Mouse (Mus musculus): ENCODE data around the gene Gm16442. TPM values are rescaled to one million over a fixed set of nuclear protein-coding genes. Genes with fewer than 3 reads are reported as not detected.
"Not testable (repeated sequence)": the region's sequence is repeated elsewhere in the genome, so short reads cannot be mapped to it uniquely, and the experiment has no call there.

The Gm16442 gene
- total RNA-seq (2021) = not detected
- polyA plus RNA-seq (2012; rRNA removed) = not detected in 2 replicates
- long read RNA-seq = 0 reads

DNA sequence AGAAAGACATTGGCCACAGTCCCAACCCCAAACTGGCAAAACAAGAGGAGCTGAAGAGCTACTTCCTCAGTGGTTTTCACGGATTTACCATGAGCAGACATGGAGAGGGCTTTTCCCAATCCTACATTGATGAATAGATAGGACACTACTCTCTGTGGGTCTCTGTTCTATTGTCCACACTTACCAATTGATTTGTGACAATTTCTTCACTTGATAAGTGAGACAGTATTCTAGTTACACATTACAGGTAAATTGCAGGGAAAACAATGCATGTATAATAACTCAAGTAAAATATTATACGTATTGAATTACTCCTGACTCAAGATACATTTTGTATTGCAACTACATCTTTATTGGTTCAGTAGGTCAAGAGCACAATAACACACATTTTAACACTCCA is at the start of gene Gm16442:
TSS of gene Gm16442 (minus strand) at position 101 of the 400 bp plus-strand sequence.
- H3K4me1 ChIP-seq (ENCODE audit: control insufficient read depth, insufficient read depth, low read length); DNase-seq; H3K27ac ChIP-seq; H3K4me3 ChIP-seq; intact Hi-C loops (cut with DNase I); H3K79me2 ChIP-seq (replicated peaks; ENCODE audit: control insufficient read depth, insufficient read depth, low read length); H3K9ac ChIP-seq (ENCODE audit: low read depth, low read length); H3K36me3 ChIP-seq (ENCODE audit: control insufficient read depth, insufficient read depth, low read length); H3K27me3 ChIP-seq (ENCODE audit: control insufficient read depth, insufficient read depth, low read length): not testable (repeated sequence)
- no CpG with 5 or more reads among the region's 2 CpGs for WGBS

DNA sequence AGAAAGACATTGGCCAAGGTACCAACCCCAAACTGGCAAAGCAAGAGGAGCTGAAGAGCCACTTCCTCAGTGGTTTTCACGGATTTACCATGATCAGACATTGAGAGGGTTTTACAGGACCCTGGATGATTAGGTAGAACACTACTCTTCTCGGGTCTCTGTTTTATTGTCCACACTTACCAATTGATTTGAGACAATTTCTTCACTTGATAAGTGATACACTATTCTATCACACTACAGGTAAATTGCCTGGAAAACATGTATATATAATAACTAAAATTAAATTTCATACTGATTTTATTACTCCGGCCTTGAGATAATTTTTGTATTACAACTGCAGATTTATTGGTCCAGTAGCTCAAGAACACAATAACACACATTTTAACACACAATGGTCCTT is 45.9 kb upstream of the Gm16442 start, which contains the start of gene Vmn1r94:
TSS of gene Vmn1r94 (minus strand) at position 101 of the 400 bp plus-strand sequence.
- intact Hi-C loops (cut with DNase I); H3K27me3 ChIP-seq (ENCODE audit: control insufficient read depth, insufficient read depth, low read length); H3K4me1 ChIP-seq (ENCODE audit: control insufficient read depth, insufficient read depth, low read length); H3K4me3 ChIP-seq; H3K36me3 ChIP-seq (ENCODE audit: control insufficient read depth, insufficient read depth, low read length); H3K27ac ChIP-seq; H3K79me2 ChIP-seq (replicated peaks; ENCODE audit: control insufficient read depth, insufficient read depth, low read length); H3K9ac ChIP-seq (ENCODE audit: low read depth, low read length); DNase-seq: not testable (repeated sequence)
- no CpG with 5 or more reads among the region's 3 CpGs for WGBS

DNA sequence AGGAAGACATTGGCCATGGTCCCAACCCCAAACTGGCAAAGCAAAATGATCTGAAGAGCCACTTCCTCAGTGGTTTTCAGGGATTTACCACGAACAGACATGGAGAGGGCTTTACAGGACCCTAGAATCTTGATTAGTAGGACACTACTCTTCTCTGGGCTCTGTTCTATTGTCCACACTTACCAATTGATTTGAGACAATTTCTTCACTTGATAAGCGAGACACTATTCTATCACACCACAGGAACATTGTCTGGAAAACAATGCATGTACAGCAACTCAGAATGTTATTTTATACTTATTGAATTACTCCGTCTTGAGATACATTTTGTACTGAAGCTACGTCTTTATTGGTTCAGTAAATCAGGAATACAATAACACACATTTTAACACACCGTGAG is 16.6 kb upstream of the Gm16442 start, which contains the start of gene Vmn1r93:
TSS of gene Vmn1r93 (minus strand) at position 101 of the 400 bp plus-strand sequence.
- H3K27ac ChIP-seq; H3K9ac ChIP-seq (ENCODE audit: low read depth, low read length); H3K4me1 ChIP-seq (ENCODE audit: control insufficient read depth, insufficient read depth, low read length); intact Hi-C loops (cut with DNase I); H3K4me3 ChIP-seq; DNase-seq; H3K79me2 ChIP-seq (replicated peaks; ENCODE audit: control insufficient read depth, insufficient read depth, low read length); H3K27me3 ChIP-seq (ENCODE audit: control insufficient read depth, insufficient read depth, low read length); H3K36me3 ChIP-seq (ENCODE audit: control insufficient read depth, insufficient read depth, low read length): not testable (repeated sequence)
- WGBS = no CpG with 5 or more reads among the region's 5 CpGs

DNA sequence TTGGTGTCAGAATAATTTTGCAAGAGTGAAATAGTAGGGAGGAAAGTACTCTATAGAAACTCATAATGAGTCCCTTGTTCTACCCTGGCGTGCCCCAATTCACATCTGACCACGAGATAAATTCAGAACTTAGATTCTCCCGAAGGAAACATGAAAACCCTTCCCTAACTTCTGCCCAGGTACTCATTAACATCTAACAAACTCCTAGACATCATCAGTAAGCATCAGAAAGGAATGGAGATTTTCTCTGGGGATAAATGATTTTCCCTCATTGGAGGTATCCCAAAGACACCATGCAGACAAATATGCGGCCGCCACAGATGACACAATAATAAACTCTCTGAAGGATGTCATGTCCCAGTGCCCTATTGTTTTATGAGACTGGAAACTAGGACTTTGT is 23.0 kb downstream of the Gm16442 start, which contains the start of gene Vmn1r91:
TSS of gene Vmn1r91 (plus strand) at position 301 of the 400 bp plus-strand sequence.
- intact Hi-C loops (cut with DNase I); H3K79me2 ChIP-seq (replicated peaks; ENCODE audit: control insufficient read depth, insufficient read depth, low read length); H3K4me1 ChIP-seq (ENCODE audit: control insufficient read depth, insufficient read depth, low read length); H3K27ac ChIP-seq; H3K27me3 ChIP-seq (ENCODE audit: control insufficient read depth, insufficient read depth, low read length); H3K4me3 ChIP-seq; DNase-seq; H3K36me3 ChIP-seq (ENCODE audit: control insufficient read depth, insufficient read depth, low read length); H3K9ac ChIP-seq (ENCODE audit: low read depth, low read length): not testable (repeated sequence)
- 70% methylated on average over 5 of the region's 5 CpGs for WGBS

GRCm38 (mm10) chr7:20078118-20078517 is 44.3 kb downstream of the Gm16442 start:
- H3K27ac ChIP-seq; H3K27me3 ChIP-seq (ENCODE audit: control insufficient read depth, insufficient read depth, low read length); DNase-seq; H3K4me1 ChIP-seq (ENCODE audit: control insufficient read depth, insufficient read depth, low read length); H3K36me3 ChIP-seq (ENCODE audit: control insufficient read depth, insufficient read depth, low read length); intact Hi-C loops (cut with DNase I); H3K4me3 ChIP-seq; H3K9ac ChIP-seq (ENCODE audit: low read depth, low read length); H3K79me2 ChIP-seq (replicated peaks; ENCODE audit: control insufficient read depth, insufficient read depth, low read length): not testable (repeated sequence)
- WGBS = 62% methylated on average over 18 of the region's 18 CpGs

Other genes starting within 250 kb of the Gm16442 start
- gene Ceacam19, start 234.6 kb downstream of the Gm16442 start, total RNA-seq (2021) = not detected
- gene Ceacam19, start 234.6 kb downstream of the Gm16442 start, polyA plus RNA-seq (2012; rRNA removed) = not detected in 2 replicates
- 10 to 100 TPM; 20.1 to 24.5 TPM for gene Pvr, start 201.4 kb downstream of the Gm16442 start, total RNA-seq (2021)
- gene Pvr, start 201.4 kb downstream of the Gm16442 start, polyA plus RNA-seq (2012; rRNA removed) = 18.1 and 34.0 TPM in 2 replicates
- gene Igsf23, start 171.8 kb downstream of the Gm16442 start, total RNA-seq (2021) = 1 to 10 TPM; 1.9 to 2.9 TPM
- 8.6 and 9.9 TPM in 2 replicates for gene Igsf23, start 171.8 kb downstream of the Gm16442 start, polyA plus RNA-seq (2012; rRNA removed)
- gene Ceacam20, start 157.2 kb downstream of the Gm16442 start, total RNA-seq (2021) = not detected
- gene Ceacam20, start 157.2 kb downstream of the Gm16442 start, polyA plus RNA-seq (2012; rRNA removed) = not detected in 2 replicates
- not detected for gene Nlrp9b, start 131.1 kb downstream of the Gm16442 start, total RNA-seq (2021)
- not detected in 2 replicates for gene Nlrp9b, start 131.1 kb downstream of the Gm16442 start, polyA plus RNA-seq (2012; rRNA removed)
- gene Vmn1r91, start 22.9 kb downstream of the Gm16442 start, total RNA-seq (2021) = not detected
- gene Vmn1r91, start 22.9 kb downstream of the Gm16442 start, polyA plus RNA-seq (2012; rRNA removed) = not detected in 2 replicates
- gene Vmn1r93, start 16.5 kb upstream of the Gm16442 start, total RNA-seq (2021) = not detected
- not detected in 2 replicates for gene Vmn1r93, start 16.5 kb upstream of the Gm16442 start, polyA plus RNA-seq (2012; rRNA removed)
- gene Vmn1r94, start 45.8 kb upstream of the Gm16442 start, total RNA-seq (2021) = not detected
- gene Vmn1r94, start 45.8 kb upstream of the Gm16442 start, polyA plus RNA-seq (2012; rRNA removed) = not detected in 2 replicates
- not detected for gene Vmn1r95, start 71.1 kb upstream of the Gm16442 start, total RNA-seq (2021)
- not detected in 2 replicates for gene Vmn1r95, start 71.1 kb upstream of the Gm16442 start, polyA plus RNA-seq (2012; rRNA removed)
- gene Gm6164, start 83.0 kb upstream of the Gm16442 start, total RNA-seq (2021) = not detected
- not detected in 2 replicates for gene Gm6164, start 83.0 kb upstream of the Gm16442 start, polyA plus RNA-seq (2012; rRNA removed)
- gene Gm4498, start 111.2 kb upstream of the Gm16442 start, total RNA-seq (2021) = not detected
- gene Gm4498, start 111.2 kb upstream of the Gm16442 start, polyA plus RNA-seq (2012; rRNA removed) = not detected in 2 replicates
- gene Gm5890, start 140.3 kb upstream of the Gm16442 start, total RNA-seq (2021) = not detected
- gene Gm5890, start 140.3 kb upstream of the Gm16442 start, polyA plus RNA-seq (2012; rRNA removed) = not detected in 2 replicates
- not detected for gene Gm4133, start 211.5 kb upstream of the Gm16442 start, total RNA-seq (2021)
- gene Gm4133, start 211.5 kb upstream of the Gm16442 start, polyA plus RNA-seq (2012; rRNA removed) = not detected in 2 replicates

Measured in heart, adult 2 months (tissue).